Mouse (Mus musculus): Measurements from ENCODE around the gene Tsga8.

The Tsga8 gene

GRCm38 (mm10) chrX:83487598-83487997, at the start of gene Tsga8:
Gene Tsga8, minus strand, starts transcription at chrX:83487924.
- ATAC-seq (ENCODE audit: low TSS enrichment), result no peak

All from frontal cortex, adult (tissue).